Mouse (Mus musculus): ENCODE results near the gene Clk4.

DNA sequence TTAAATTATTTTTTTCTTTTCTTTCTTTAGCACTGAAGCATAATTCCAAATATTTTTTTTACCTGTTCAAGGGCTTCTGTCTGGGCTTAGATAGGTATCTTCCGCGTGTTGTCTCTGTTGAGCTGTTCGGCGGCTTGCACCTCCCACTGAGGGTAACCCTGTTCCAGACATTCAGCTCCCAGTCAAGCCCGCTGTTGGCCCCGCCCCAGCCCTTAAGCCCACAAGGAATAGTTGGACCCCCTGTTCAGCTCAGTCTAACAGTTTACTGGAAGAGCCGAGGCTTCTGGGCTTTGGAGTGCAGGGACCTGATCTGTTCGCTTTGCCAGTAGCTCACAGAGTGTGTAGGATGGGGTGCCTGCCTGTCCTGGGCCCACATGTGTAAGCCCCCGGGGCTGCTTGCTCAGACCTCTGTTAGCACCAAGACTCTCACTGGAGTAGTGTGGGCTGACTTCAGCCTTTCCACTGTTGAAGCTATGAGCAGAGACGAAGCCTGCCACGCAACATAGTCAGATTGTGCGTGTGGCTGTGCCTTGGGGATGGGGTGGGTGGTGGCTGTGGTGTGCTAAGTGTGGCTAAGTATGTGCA, 42.0 kb upstream of the Clk4 start:
- no peak for TF ChIP-seq CTCF (IDR thresholded peaks at IDR 0.05; ENCODE audit: control insufficient read depth, insufficient read depth, insufficient read length)
- TF ChIP-seq MAX (IDR thresholded peaks at IDR 0.05), result no peak

All from C2C12 (cell line).